Mouse (Mus musculus) heart, embryonic 14.5 days (tissue): ENCODE measurements around the gene Ell3. TPM values are rescaled to one million over a fixed set of nuclear protein-coding genes. Genes with fewer than 3 reads are reported as not detected.
A peak's percentile ranks its signal among the peaks of the same experiment; 100 is the strongest.

Source experiments
- ATAC-seq: fragments of 200-750 bp; cut with Nextera tagmentation; 2 replicates; pipeline ENCODE4 v1.8.0; 2017; ENCODE audit warnings: low read depth, moderate TSS enrichment; ENCODE audit not compliant: insufficient number of reproducible peaks, insufficient read depth, low FRiP score
- H3K27ac ChIP-seq, 2 experiments: fragments of 200-500 bp in 1 of 2; fragments of 300-500 bp in 1 of 2; sonication (generic) in 1 of 2; replicated peaks in 1 of 2; 2 replicates each; pipeline ENCODE4 v1.5.1; 2012 to 2014; ENCODE audit warnings: low read depth in 2 of 2, low read length in 2 of 2, control low read depth in 1 of 2, mild to moderate bottlenecking in 1 of 2, mixed read lengths in 1 of 2; ENCODE audit not compliant: control insufficient read depth in 1 of 2, insufficient read depth in 1 of 2
- H3K27me3 ChIP-seq: fragments of 300-500 bp; sonication (generic); 2 replicates; pipeline ENCODE4 v1.6.1; 2014; ENCODE audit warnings: mild to moderate bottlenecking, low read length, control low read depth; ENCODE audit not compliant: control insufficient read depth, insufficient read depth
- H3K36me3 ChIP-seq: fragments of 300-500 bp; sonication (generic); 2 replicates; pipeline ENCODE4 v1.6.1; 2014; ENCODE audit warnings: mild to moderate bottlenecking, control low read depth, low read length, mixed read lengths; ENCODE audit not compliant: control insufficient read depth, insufficient read depth
- H3K4me1 ChIP-seq, 2 experiments: fragments of 200-500 bp in 1 of 2; fragments of 300-500 bp in 1 of 2; sonication (generic) in 1 of 2; 2 replicates each; pipeline ENCODE4 v1.6.1; 2012 to 2014; ENCODE audit warnings: low read length in 2 of 2, control low read depth in 1 of 2, mixed read lengths in 1 of 2; ENCODE audit not compliant: control insufficient read depth in 2 of 2, insufficient read depth in 2 of 2
- H3K4me2 ChIP-seq: fragments of 300-500 bp; sonication (generic); 2 replicates; pipeline ENCODE4 v1.6.1; 2014; ENCODE audit warnings: mild to moderate bottlenecking, low read length
- H3K4me3 ChIP-seq, 2 experiments: fragments of 200-500 bp in 1 of 2; fragments of 300-500 bp in 1 of 2; sonication (generic) in 1 of 2; 2 replicates each; pipeline ENCODE4 v1.5.1; 2012 to 2014; ENCODE audit warnings: low read length in 2 of 2, mild to moderate bottlenecking in 2 of 2, control low read depth in 1 of 2, low read depth in 1 of 2, moderate library complexity in 1 of 2; ENCODE audit not compliant: control insufficient read depth in 1 of 2, insufficient read depth in 1 of 2
- H3K9ac ChIP-seq: fragments of 300-500 bp; sonication (generic); 2 replicates; pipeline ENCODE4 v1.6.1; 2014; ENCODE audit warnings: mild to moderate bottlenecking, low read length
- H3K9me3 ChIP-seq: fragments of 300-500 bp; sonication (generic); 2 replicates; pipeline ENCODE4 v1.6.1; 2016; ENCODE audit warnings: low read length, control low read depth; ENCODE audit not compliant: control insufficient read depth
- WGBS: fragments of 180-500 bp; shearing (Covaris S2); extraction: QIAGEN DNeasy Blood & Tissue Kit; methylation state at CpG from one replicate; pipeline ENCODE4 v1.1.7; 2014; 5-methylcytosine and 5-hydroxymethylcytosine counted together
- polyA plus RNA-seq: library from polyadenylated mRNA; unstranded; fragments of >200 nt; fragmentation: Nextera tagmentation; extraction: Ambion mirVana; gene quantifications from 2 replicates; pipeline ENCODE4 v1.2.1, GENCODE M21; 2014

The Ell3 gene
- polyA plus RNA-seq, 1 experiment from 2014 or later: 0.77 TPM

DNA sequence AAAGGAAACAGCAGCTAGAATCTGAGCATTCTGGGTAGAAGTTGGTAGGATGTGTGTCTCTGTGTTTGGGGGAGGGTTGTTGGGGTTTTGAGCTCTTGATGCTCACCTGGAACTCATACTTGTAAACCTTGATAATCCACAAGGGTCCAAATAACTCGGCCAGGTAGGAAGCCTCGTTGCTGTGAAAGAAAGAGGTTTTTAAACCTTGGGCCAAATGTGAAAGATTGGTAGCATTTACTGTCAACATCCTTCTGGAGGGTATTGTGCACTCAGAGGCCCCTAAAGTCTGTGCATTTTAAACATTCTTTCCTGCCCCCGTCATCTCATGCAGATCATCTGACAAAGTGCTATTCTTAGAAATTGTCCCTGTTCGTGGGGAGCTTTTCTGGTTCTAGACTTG is 8.9 kb upstream of the Ell3 start, which contains the start of gene Hypk:
Gene Hypk (plus strand): TSS at position 301 of the 400 bp plus-strand sequence.
- Histone ChIP-seq H3K4me3 (no peak within 1 kb of the TSS), H3K9ac (peak within 1 kb of the TSS; percentile 12), H3K36me3 (peaks cover 46% of the 10 kb centered on the region), H3K4me1 (peaks cover 13 to 46% of the 10 kb centered on the region in 2 experiments), H3K9me3 (no peaks in the 10 kb centered on the region), H3K4me2 (peak within 1 kb of the TSS; percentile 48), H3K27me3 (no peaks in the 10 kb centered on the region), H3K27ac (peak within 1 kb of the TSS; percentile 66 to 86)
- WGBS: 40% methylated on average over 4 of the region's 4 CpGs
- no peak for ATAC-seq

DNA sequence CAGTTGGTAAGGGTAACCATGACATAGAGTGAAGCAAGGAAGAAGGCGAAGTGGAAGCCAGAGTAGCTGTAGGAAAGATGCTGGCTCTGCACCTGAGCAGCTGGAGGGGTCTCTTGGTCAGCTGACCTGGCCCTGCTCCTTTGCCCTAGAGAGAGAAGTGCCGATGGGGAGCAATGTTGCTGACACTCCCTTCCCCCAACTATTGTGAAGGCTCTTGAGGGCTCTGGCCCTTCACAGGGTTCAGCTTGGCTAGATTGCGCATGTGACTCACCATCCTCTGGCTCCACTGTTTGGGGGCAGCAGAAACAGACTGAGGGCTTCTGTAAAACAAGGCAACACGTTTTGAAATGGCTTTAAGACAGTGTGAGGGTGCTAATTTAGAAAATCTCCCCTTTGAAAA is 8.3 kb upstream of the Ell3 start:
- ATAC-seq: no peak
- Histone ChIP-seq H3K36me3 (peaks cover 46% of the 10 kb centered on the region), H3K27ac (peak overlapping the region; percentile 58 to 86), H3K9me3 (no peaks in the 10 kb centered on the region), H3K9ac (peak overlapping the region; percentile 12; the same call in 1 of the 2 replicates), H3K4me2 (peak overlapping the region; percentile 48), H3K4me3 (no peak overlapping the region), H3K27me3 (no peaks in the 10 kb centered on the region), H3K4me1 (peaks cover 15 to 48% of the 10 kb centered on the region in 2 experiments)
- WGBS: 51% methylated on average over 4 of the region's 4 CpGs

GRCm38 (mm10) chr2:121450093-121450492 is 6.0 kb upstream of the Ell3 start:
- Histone ChIP-seq H3K36me3 (peaks cover 40% of the 10 kb centered on the region), H3K9ac (peak overlapping the region; percentile 100), H3K27ac (peak overlapping the region; percentile 67 to 98), H3K27me3 (no peaks in the 10 kb centered on the region), H3K4me3 (peak overlapping the region; percentile 98 to 99), H3K4me2 (peak overlapping the region; percentile 94), H3K9me3 (no peaks in the 10 kb centered on the region), H3K4me1 (peaks cover 13 to 42% of the 10 kb centered on the region in 2 experiments)
- no peak for ATAC-seq
- WGBS: 0% methylated on average over 7 of the region's 7 CpGs

- H3K4me1 ChIP-seq: peaks cover 13 to 42% of the 10 kb centered on the region in 2 experiments
- peaks cover 35% of the 10 kb centered on the region for H3K36me3 ChIP-seq
- H3K9me3 ChIP-seq: no peaks in the 10 kb centered on the region
- peak overlapping the region; percentile 86 to 98 for H3K27ac ChIP-seq
- H3K4me2 ChIP-seq: peak overlapping the region; percentile 94
- H3K9ac ChIP-seq: peak overlapping the region; percentile 100
- peak; percentile 12 for ATAC-seq
- under 1% methylated on average over 52 of the region's 54 CpGs for WGBS
- H3K27me3 ChIP-seq: no peaks in the 10 kb centered on the region
- H3K4me3 ChIP-seq: peak overlapping the region; percentile 98 to 99
Measured at GRCm38 (mm10) chr2:121449545-121450011, 5.5 kb upstream of the Ell3 start.

DNA sequence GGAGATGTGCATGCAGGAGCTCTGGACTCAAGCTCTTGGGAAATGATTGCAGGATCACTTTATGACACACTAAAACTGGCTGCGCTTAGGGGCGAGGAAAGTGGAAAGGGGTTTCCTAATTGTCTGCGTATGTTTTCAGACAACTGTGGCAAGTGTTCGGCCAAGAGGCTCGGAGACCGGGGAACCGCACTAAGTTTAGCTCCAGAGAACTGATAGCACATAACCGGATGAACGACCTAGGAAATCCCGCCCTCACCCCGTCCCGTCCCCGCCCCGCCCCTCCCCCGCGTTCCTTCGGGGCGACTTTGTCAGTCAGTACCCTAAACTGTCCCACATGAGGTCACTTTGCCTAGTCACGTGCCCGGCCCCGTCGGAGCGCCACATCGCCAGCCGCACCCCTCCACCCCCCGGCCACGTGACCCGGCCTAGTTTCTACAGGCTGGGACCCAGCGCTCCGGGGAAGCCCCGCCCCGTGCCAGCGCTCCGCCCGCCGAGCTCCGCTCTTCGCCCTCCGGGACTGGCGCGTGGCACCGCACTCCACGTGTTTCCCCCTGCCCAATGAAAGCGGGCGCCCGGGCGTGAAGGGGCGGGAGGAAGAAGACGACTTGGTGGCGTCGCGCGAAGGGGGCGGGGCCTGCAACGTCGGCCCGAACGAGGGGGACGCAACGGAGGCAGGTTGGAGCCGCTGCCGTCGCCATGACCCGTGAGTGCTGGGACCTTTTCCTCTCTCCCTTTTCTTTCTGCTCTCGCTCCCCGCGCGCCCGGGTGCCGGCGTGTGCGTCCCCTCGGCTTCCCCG is 4.9 kb upstream of the Ell3 start, which contains the start of gene Serf2:
Gene Serf2 (plus strand): TSS at position 457 of the 797 bp plus-strand sequence.
- no peaks in the 10 kb centered on the region for H3K9me3 ChIP-seq
- H3K27me3 ChIP-seq: no peaks in the 10 kb centered on the region
- peaks cover 30% of the 10 kb centered on the region for H3K36me3 ChIP-seq
- H3K9ac ChIP-seq: peak within 1 kb of the TSS; percentile 100
- peak within 1 kb of the TSS; percentile 98 to 99 for H3K4me3 ChIP-seq
- H3K4me2 ChIP-seq: peak within 1 kb of the TSS; percentile 94
- peak; percentile 98 for ATAC-seq
- H3K27ac ChIP-seq: peak within 1 kb of the TSS; percentile 98 to 99
- WGBS: under 1% methylated on average over 61 of the region's 74 CpGs
- peaks cover 12 to 41% of the 10 kb centered on the region in 2 experiments for H3K4me1 ChIP-seq

GRCm38 (mm10) chr2:121448136-121448535 is 4.1 kb upstream of the Ell3 start:
- H3K4me1 ChIP-seq: peaks cover 10 to 34% of the 10 kb centered on the region in 2 experiments
- H3K9ac ChIP-seq: peak overlapping the region; percentile 80
- no peaks in the 10 kb centered on the region for H3K27me3 ChIP-seq
- H3K36me3 ChIP-seq: peaks cover 22% of the 10 kb centered on the region
- peak overlapping the region; percentile 48 to 57; a peak in 3 of 4 replicates for H3K4me3 ChIP-seq
- 13% methylated on average over 9 of the region's 9 CpGs for WGBS
- peak overlapping the region; percentile 98 to 99 for H3K27ac ChIP-seq
- ATAC-seq: no peak
- peak overlapping the region; percentile 81 for H3K4me2 ChIP-seq
- H3K9me3 ChIP-seq: no peaks in the 10 kb centered on the region

- Histone ChIP-seq H3K4me2 (no peak overlapping the region), H3K9ac (no peak overlapping the region), H3K4me1 (peaks cover 12 to 33% of the 10 kb centered on the region in 2 experiments), H3K4me3 (no peak overlapping the region), H3K27ac (no peak overlapping the region), H3K27me3 (no peaks in the 10 kb centered on the region), H3K36me3 (peaks cover 11% of the 10 kb centered on the region), H3K9me3 (no peaks in the 10 kb centered on the region)
- ATAC-seq: no peak
- 89% methylated on average over 3 of the region's 3 CpGs for WGBS
Measured at GRCm38 (mm10) chr2:121447006-121447405, 2.9 kb upstream of the Ell3 start.
